Mouse (Mus musculus) spleen, postnatal 36 days (tissue): ENCODE results near the gene Tut7.
"Not testable (repeated sequence)": the region's sequence is repeated elsewhere in the genome, so short reads cannot be mapped to it uniquely, and the experiment has no call there.

ENCODE experiments used
- DNase-seq, 2 experiments: peaks; one replicate each; pipeline ENCODE4 v3.0.0; 2022; ENCODE audit warnings: low spot score in 2 of 2, mixed read lengths in 1 of 2

The Tut7 gene

GRCm38 (mm10) chr13:59832871-59833270 is 9.9 kb upstream of the Tut7 start:
- no peak for DNase-seq

GRCm38 (mm10) chr13:59832454-59832853 is 9.5 kb upstream of the Tut7 start:
- no peak for DNase-seq

GRCm38 (mm10) chr13:59825966-59826365 is 3.0 kb upstream of the Tut7 start:
- DNase-seq: no peak

- DNase-seq: no peak
These were observed 2.1 kb downstream of the Tut7 start for GRCm38 (mm10) chr13:59820836-59821235.

- DNase-seq: no peak
These were observed 2.8 kb downstream of the Tut7 start for GRCm38 (mm10) chr13:59820114-59820513.

GRCm38 (mm10) chr13:59817352-59817751 is 5.6 kb downstream of the Tut7 start:
- DNase-seq: no peak

- peak; percentile 27 to 70 for DNase-seq
These were observed 8.8 kb downstream of the Tut7 start for GRCm38 (mm10) chr13:59814109-59814591.

GRCm38 (mm10) chr13:59811581-59811980 is 11.4 kb downstream of the Tut7 start:
- DNase-seq: no peak

- no peak for DNase-seq
These were observed 21.9 kb downstream of the Tut7 start for GRCm38 (mm10) chr13:59801000-59801399.

GRCm38 (mm10) chr13:59800077-59800476 is 22.9 kb downstream of the Tut7 start:
- DNase-seq: no peak

- no peak for DNase-seq
These were observed 24.6 kb downstream of the Tut7 start for GRCm38 (mm10) chr13:59798306-59798705.

- DNase-seq: no peak
These were observed 26.5 kb downstream of the Tut7 start for GRCm38 (mm10) chr13:59796466-59796848.

GRCm38 (mm10) chr13:59795807-59796465 is 27.0 kb downstream of the Tut7 start:
- peak; percentile 53 to 74 for DNase-seq

- DNase-seq: no peak
These were observed 28.2 kb downstream of the Tut7 start for GRCm38 (mm10) chr13:59794786-59795185.

- DNase-seq: no peak
These were observed 40.8 kb downstream of the Tut7 start, which contains the start of gene Gm49354 for GRCm38 (mm10) chr13:59782145-59782544. Gene Gm49354 (minus strand): TSS chr13:59782245.

- not testable (repeated sequence) for DNase-seq
These were observed 43.1 kb downstream of the Tut7 start for GRCm38 (mm10) chr13:59779744-59780264.

GRCm38 (mm10) chr13:59779213-59779612 is 43.7 kb downstream of the Tut7 start:
- DNase-seq: no peak

- DNase-seq: no peak
These were observed 47.8 kb downstream of the Tut7 start for GRCm38 (mm10) chr13:59775168-59775567.

- peak; percentile 53 to 70 for DNase-seq
These were observed 51.7 kb downstream of the Tut7 start for GRCm38 (mm10) chr13:59771257-59771656.

GRCm38 (mm10) chr13:59770847-59771246 is 52.1 kb downstream of the Tut7 start:
- peak in 1 of 2 experiments; percentile 23 for DNase-seq

GRCm38 (mm10) chr13:59770164-59770562 is 52.8 kb downstream of the Tut7 start:
- peak; percentile 84 to 91 for DNase-seq

- DNase-seq: peak; percentile 99
These were observed 53.4 kb downstream of the Tut7 start, which contains the start of gene Isca1 for GRCm38 (mm10) chr13:59769296-59770163. Gene Isca1 (minus strand): TSS chr13:59769810.
